Mouse (Mus musculus) heart, embryonic 11.5 days (tissue): ENCODE results near the gene Slc27a1. TPM values are rescaled to one million over a fixed set of nuclear protein-coding genes. Genes with fewer than 3 reads are reported as not detected.

Experiments
- ATAC-seq: fragments of 200-750 bp; cut with Nextera tagmentation; replicated peaks from 2 replicates; pipeline ENCODE4 v1.8.0; 2017; ENCODE audit warnings: moderate library complexity; ENCODE audit not compliant: insufficient number of reproducible peaks, low FRiP score, low TSS enrichment
- H3K27ac ChIP-seq: fragments of 300-500 bp; sonication (generic); 2 replicates; pipeline ENCODE4 v1.5.1; 2014; ENCODE audit warnings: mild to moderate bottlenecking, low read depth, low read length
- H3K27me3 ChIP-seq: fragments of 300-500 bp; sonication (generic); 2 replicates; pipeline ENCODE4 v1.6.1; 2014; ENCODE audit warnings: mild to moderate bottlenecking, low read length, mixed read lengths; ENCODE audit not compliant: control insufficient read depth, insufficient read depth
- H3K36me3 ChIP-seq: fragments of 300-500 bp; sonication (generic); 2 replicates; pipeline ENCODE4 v1.6.1; 2014; ENCODE audit warnings: mild to moderate bottlenecking, low read length, moderate library complexity, mixed read lengths; ENCODE audit not compliant: control insufficient read depth, insufficient read depth
- H3K4me1 ChIP-seq: fragments of 300-500 bp; sonication (generic); 2 replicates; pipeline ENCODE4 v1.6.1; 2014; ENCODE audit warnings: low read length; ENCODE audit not compliant: control insufficient read depth, insufficient read depth
- H3K4me2 ChIP-seq: fragments of 300-500 bp; sonication (generic); 2 replicates; pipeline ENCODE4 v1.6.1; 2014; ENCODE audit warnings: mild to moderate bottlenecking, moderate library complexity
- H3K4me3 ChIP-seq: fragments of 300-500 bp; sonication (generic); 2 replicates; pipeline ENCODE4 v1.5.1; 2014; ENCODE audit warnings: low read depth, low read length
- H3K9ac ChIP-seq: fragments of 300-500 bp; sonication (generic); 2 replicates; pipeline ENCODE4 v1.6.1; 2014; ENCODE audit warnings: mild to moderate bottlenecking, low read depth, low read length, moderate library complexity
- H3K9me3 ChIP-seq: fragments of 300-500 bp; sonication (generic); replicated peaks from 2 replicates; pipeline ENCODE4 v1.6.1; 2016; ENCODE audit warnings: low read length; ENCODE audit not compliant: control insufficient read depth
- WGBS: fragments of 180-500 bp; shearing (Covaris S2); extraction: QIAGEN DNeasy Blood & Tissue Kit; methylation state at CpG from one replicate; pipeline ENCODE4 v1.1.7; 2014; ENCODE audit not compliant: insufficient replicate concordance; 5-methylcytosine and 5-hydroxymethylcytosine counted together
- polyA plus RNA-seq: library from polyadenylated mRNA; unstranded; fragments of >200 nt; fragmentation: Nextera tagmentation; extraction: Ambion mirVana; gene quantifications from 2 replicates; pipeline ENCODE4 v1.2.1, GENCODE M21; 2014

Gene Slc27a1
- polyA plus RNA-seq, 1 experiment from 2014 or later, result 10.8 TPM

DNA sequence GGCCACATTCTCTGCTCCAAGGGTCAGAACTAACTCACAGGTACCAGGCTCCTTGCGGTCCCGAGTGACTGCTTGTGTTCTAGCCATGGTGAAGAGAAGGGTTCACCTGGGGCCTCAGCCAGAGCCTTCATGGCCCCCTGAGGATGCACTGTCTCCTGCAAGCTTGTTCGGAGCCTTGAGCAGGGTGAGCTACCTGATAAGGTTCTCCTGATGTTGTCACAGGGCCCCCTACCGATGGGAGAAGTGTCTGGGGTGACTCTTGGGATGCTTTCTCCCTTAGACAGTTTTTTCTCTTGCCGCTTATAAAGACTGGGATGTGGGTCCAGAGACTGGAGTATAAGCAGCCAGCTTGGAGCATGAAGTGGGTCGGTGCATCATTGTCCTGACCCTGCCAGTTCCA lies 27.7 kb downstream of the Slc27a1 start:
- H3K9ac ChIP-seq, result no peak overlapping the region
- no peak for ATAC-seq

DNA sequence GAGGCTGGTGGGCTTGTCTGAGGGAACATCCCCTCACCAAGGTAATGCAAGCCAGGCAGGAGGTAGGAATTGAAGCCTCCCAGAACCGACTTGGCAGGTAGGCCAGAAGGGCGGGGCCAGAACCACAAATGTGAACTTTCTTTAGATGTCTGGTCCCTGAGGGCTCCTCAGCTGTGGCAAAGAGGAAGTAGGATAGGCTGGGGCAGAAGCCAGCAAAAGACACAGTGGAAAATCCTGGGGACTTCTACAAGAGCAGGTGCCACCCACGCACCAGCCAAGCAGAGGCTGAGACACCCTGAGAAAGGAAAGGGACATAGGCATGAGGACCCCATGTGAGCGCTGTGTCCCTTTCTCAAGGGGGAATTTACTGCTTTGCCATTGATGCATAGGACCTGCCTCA lies 28.1 kb downstream of the Slc27a1 start:
- Histone ChIP-seq H3K4me3 (no peak overlapping the region), H3K27ac (no peak overlapping the region), H3K4me1 (peaks cover 9% of the 10 kb centered on the region), H3K9ac (no peak overlapping the region), H3K36me3 (peaks cover 2% of the 10 kb centered on the region; the same call in 1 of the 2 replicates), H3K27me3 (peaks cover 25% of the 10 kb centered on the region), H3K4me2 (no peak overlapping the region), H3K9me3 (no peaks in the 10 kb centered on the region)
- 79% methylated on average over 4 of the region's 4 CpGs for WGBS
- ATAC-seq, result no peak

More for the DNA sequence above, 27.7 kb downstream of the Slc27a1 start:
- WGBS, result 45% methylated on average over 6 of the region's 6 CpGs
- no peaks in the 10 kb centered on the region for H3K9me3 ChIP-seq
- no peak overlapping the region for H3K4me3 ChIP-seq
- no peak overlapping the region for H3K27ac ChIP-seq
- peaks cover 2% of the 10 kb centered on the region; the same call in 1 of the 2 replicates for H3K36me3 ChIP-seq
- H3K4me2 ChIP-seq, result no peak overlapping the region
- H3K4me1 ChIP-seq, result peaks cover 9% of the 10 kb centered on the region
- peaks cover 21% of the 10 kb centered on the region for H3K27me3 ChIP-seq

DNA sequence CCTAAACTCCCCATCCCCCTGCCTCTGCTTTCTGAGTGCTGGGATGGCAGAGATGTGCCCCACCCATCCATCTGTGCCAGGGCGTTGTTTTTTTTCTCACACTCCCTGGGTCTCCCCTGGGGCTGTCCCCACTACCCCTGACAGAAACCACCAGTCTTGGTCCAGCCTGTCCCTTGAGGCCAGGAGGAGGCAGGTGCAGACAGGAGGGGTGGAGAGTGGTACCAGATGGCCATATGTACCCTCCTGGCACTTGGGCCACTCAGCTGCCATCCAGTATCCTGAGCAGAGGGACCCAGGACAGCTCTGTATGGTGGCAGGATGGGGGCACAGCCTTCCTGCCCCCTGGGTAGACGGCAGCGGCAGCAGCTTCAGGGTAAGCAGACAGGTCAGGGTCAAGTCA lies 28.8 kb downstream of the Slc27a1 start, which contains the start of gene Fam129c:
Fam129c (plus strand) TSS at position 198 of the 400 bp plus-strand sequence.
- H3K27ac ChIP-seq, result no peak within 1 kb of the TSS
- peaks cover 12% of the 10 kb centered on the region for H3K4me1 ChIP-seq
- H3K9ac ChIP-seq, result no peak within 1 kb of the TSS
- no peak for ATAC-seq
- peaks cover 32% of the 10 kb centered on the region for H3K27me3 ChIP-seq
- H3K4me2 ChIP-seq, result no peak within 1 kb of the TSS
- H3K9me3 ChIP-seq, result no peaks in the 10 kb centered on the region
- H3K4me3 ChIP-seq, result no peak within 1 kb of the TSS
- 81% methylated on average over 3 of the region's 3 CpGs for WGBS
- peaks cover 2% of the 10 kb centered on the region; the same call in 1 of the 2 replicates for H3K36me3 ChIP-seq

DNA sequence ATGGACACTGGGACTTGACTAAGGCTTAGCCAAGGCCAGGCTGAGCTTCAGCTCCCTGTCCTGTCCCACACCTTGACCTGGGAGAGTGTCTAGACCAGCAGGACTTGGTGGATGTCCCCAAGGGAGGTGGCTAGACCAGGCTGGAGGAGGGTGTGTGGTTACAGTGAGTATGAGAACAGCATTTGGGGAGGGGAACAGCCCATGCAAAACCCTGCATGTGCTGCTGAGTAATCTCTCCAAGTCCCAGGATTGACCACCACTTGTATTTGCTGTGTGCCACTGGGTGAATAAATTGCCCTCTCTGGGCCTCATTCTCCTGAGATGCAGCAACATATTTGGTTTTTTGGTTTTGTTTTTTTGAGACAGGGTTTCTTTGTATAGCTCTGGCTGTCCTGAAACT lies 29.7 kb downstream of the Slc27a1 start:
- Histone ChIP-seq H3K4me2 (no peak overlapping the region), H3K36me3 (peaks cover 2% of the 10 kb centered on the region; the same call in 1 of the 2 replicates), H3K9ac (no peak overlapping the region), H3K4me3 (no peak overlapping the region), H3K9me3 (no peaks in the 10 kb centered on the region), H3K27ac (no peak overlapping the region), H3K4me1 (peaks cover 5% of the 10 kb centered on the region; the same call in 1 of the 2 replicates), H3K27me3 (peaks cover 38% of the 10 kb centered on the region)
- ATAC-seq, result no peak

DNA sequence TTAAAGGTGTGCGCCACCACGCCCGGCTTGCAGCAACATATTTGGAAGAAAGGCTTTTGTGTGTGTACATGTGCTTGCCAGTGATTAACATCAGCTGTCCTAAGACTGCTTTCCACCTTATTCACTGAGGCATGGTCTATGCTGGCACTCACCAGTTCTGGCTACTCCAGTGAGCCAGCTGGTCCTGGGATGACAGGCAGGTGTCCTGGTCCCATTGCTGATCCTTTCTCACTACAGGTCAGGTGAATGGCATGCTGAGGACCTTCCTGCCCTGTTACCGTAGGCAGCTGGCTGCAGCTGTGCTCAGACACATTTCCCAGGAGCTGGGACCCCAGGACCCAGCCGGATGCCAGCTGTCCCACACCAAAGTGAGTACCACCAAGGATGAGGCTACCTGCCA lies 30.2 kb downstream of the Slc27a1 start:
- Histone ChIP-seq H3K27ac (no peak overlapping the region), H3K9ac (no peak overlapping the region), H3K36me3 (peaks cover 2% of the 10 kb centered on the region; the same call in 1 of the 2 replicates), H3K4me3 (no peak overlapping the region), H3K27me3 (peaks cover 43% of the 10 kb centered on the region), H3K9me3 (no peaks in the 10 kb centered on the region), H3K4me2 (no peak overlapping the region), H3K4me1 (peaks cover 5% of the 10 kb centered on the region; the same call in 1 of the 2 replicates)
- no peak for ATAC-seq
- 91% methylated on average over 5 of the region's 5 CpGs for WGBS

DNA sequence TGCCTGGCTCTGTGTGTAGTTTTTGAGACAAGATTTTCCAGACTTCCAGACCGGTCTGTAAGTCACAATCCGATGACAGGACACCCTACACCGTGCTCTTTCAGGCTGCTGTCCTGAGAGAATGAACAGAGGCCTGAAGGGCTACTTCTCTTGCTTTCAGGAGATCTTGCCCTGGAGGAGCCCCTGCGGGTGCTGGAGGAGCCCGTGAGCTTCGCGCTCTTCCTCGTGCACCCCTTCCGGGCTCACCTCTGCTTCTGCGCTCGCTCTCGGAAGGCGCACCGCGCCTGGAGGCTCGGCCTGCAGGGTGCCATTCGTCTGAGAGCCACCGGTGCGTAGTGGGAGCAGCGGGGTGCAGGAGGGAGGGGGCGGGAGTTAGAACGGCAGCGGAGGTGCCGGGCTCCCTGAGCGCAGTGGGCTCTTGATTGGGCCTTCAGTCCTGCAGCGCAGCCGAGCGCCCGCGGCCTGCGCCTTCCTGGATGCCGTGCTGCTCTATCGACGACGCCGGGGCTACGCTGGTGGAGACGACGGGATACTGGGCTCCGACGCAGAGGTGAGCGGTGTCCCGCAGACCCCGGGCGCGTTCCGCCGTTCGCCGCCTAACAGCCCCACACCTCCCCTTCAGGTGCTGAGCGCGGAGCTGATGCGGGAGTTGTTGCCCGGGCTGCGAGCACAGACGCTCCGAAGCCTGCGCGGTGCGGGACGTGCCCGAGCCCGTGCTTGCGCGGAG lies 33.4 kb downstream of the Slc27a1 start:
- Histone ChIP-seq H3K36me3 (peaks cover 2% of the 10 kb centered on the region; the same call in 1 of the 2 replicates), H3K4me3 (peak overlapping the region; percentile 34), H3K9me3 (no peaks in the 10 kb centered on the region), H3K4me2 (peak overlapping the region; percentile 63), H3K4me1 (0 out of 2 replicates have a peak, but pooled peaks cover 3% of the 10 kb centered on the region), H3K27ac (no peak overlapping the region), H3K9ac (peak overlapping the region; percentile 48; the same call in 1 of the 2 replicates), H3K27me3 (peaks cover 47% of the 10 kb centered on the region)
- ATAC-seq, result no peak
- 2% methylated on average over 65 of the region's 65 CpGs for WGBS

DNA sequence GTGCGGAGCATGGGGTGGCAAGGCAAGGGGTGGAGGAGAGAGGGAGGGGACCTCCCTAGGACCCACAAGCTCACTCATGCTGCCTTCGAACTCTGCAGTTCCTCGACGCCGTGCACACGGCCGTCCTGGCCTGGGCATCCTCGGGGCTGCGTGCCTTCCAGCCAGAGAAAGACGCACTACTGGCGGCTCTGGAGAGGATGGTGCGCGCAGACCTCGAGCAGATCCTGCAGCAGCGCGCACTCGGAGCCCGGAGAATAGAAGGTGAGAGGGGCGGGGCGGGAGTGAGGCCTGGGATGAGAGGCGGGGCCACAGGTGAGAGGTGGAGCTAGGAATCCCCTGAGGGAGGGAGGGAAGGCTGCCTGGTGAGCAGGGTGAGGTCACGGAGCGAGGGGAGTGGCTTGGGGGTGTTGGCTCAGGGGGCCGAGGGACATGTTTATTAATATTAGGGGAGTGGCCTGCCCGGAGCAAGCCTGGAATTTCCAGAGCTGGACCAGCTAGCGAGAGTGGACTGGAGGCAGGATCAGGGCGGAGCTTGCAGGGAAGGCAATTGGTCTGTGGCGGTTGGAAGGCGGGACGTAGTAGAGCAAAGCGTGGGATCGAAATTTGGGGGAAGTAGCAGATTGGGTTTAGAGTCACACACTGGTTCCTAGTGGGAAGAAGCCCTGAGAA lies 34.1 kb downstream of the Slc27a1 start:
- Histone ChIP-seq H3K4me3 (peak overlapping the region; percentile 34), H3K27me3 (peaks cover 47% of the 10 kb centered on the region), H3K4me2 (peak overlapping the region; percentile 63), H3K27ac (no peak overlapping the region), H3K4me1 (0 out of 2 replicates have a peak, but pooled peaks cover 3% of the 10 kb centered on the region), H3K9me3 (no peaks in the 10 kb centered on the region), H3K36me3 (peaks cover 2% of the 10 kb centered on the region; the same call in 1 of the 2 replicates), H3K9ac (no peak overlapping the region)
- WGBS, result 1% methylated on average over 32 of the region's 32 CpGs
- peak; percentile 62 for ATAC-seq

DNA sequence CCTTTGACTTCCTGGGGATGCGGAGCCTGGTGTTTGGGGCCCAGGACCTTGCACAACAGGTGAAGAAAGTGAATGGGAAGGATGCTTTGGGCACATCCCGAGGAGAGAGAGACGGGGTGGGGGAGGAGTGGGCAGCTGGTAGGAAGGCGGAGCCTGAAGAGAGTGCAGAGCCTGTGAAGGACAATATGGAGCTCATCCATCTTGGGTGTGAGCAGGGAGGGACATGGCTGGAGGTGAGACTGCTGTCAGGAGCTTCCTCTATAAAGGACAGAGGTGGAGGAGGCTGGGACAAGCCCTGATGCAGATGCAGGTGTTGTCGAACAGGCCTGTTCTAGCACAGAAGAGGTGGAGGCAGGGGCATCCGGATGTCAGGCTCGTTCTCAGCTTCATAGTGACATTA lies 35.3 kb downstream of the Slc27a1 start:
- no peak overlapping the region for H3K9ac ChIP-seq
- peaks cover 46% of the 10 kb centered on the region for H3K27me3 ChIP-seq
- WGBS, result 54% methylated on average over 7 of the region's 7 CpGs
- peaks cover 2% of the 10 kb centered on the region; the same call in 1 of the 2 replicates for H3K36me3 ChIP-seq
- H3K4me1 ChIP-seq, result 0 out of 2 replicates have a peak, but pooled peaks cover 3% of the 10 kb centered on the region
- H3K4me2 ChIP-seq, result no peak overlapping the region; the same call in 1 of the 2 replicates
- no peak overlapping the region for H3K4me3 ChIP-seq
- no peaks in the 10 kb centered on the region for H3K9me3 ChIP-seq
- H3K27ac ChIP-seq, result no peak overlapping the region
- ATAC-seq, result no peak
